Mouse (Mus musculus) lung, embryonic 14.5 days (tissue): ENCODE data around the gene Olfr113. TPM values are rescaled to one million over a fixed set of nuclear protein-coding genes. Genes with fewer than 3 reads are reported as not detected.
"Not testable (repeated sequence)": the region's sequence is repeated elsewhere in the genome, so short reads cannot be mapped to it uniquely, and the experiment has no call there.

ENCODE experiments used
- ATAC-seq: fragments of 200-750 bp; cut with Nextera tagmentation; 2 replicates; pipeline ENCODE4 v1.8.0; 2017; ENCODE audit warnings: mild to moderate bottlenecking, moderate TSS enrichment, moderate library complexity; ENCODE audit not compliant: insufficient read depth
- DNase-seq: peaks from one replicate; pipeline ENCODE4 v3.0.0-alpha.2; 2015
- H3K27ac ChIP-seq: fragments of 300-500 bp; sonication (generic); 2 replicates; pipeline ENCODE4 v1.5.1; 2014; ENCODE audit warnings: low read depth, mild to moderate bottlenecking, moderate library complexity
- H3K27me3 ChIP-seq: fragments of 300-500 bp; sonication (generic); 2 replicates; pipeline ENCODE4 v1.6.1; 2014; ENCODE audit warnings: low read length, control low read depth; ENCODE audit not compliant: insufficient read depth
- H3K36me3 ChIP-seq: fragments of 300-500 bp; sonication (generic); 2 replicates; pipeline ENCODE4 v1.6.1; 2014; ENCODE audit warnings: control low read depth; ENCODE audit not compliant: insufficient read depth
- H3K4me1 ChIP-seq: fragments of 300-500 bp; sonication (generic); 2 replicates; pipeline ENCODE4 v1.6.1; 2014; ENCODE audit warnings: antibody characterized with exemption, control low read depth; ENCODE audit not compliant: insufficient read depth
- H3K4me2 ChIP-seq: fragments of 300-500 bp; sonication (generic); 2 replicates; pipeline ENCODE4 v1.6.1; 2014; ENCODE audit warnings: mild to moderate bottlenecking
- H3K4me3 ChIP-seq: fragments of 300-500 bp; sonication (generic); 2 replicates; pipeline ENCODE4 v1.5.1; 2014; ENCODE audit warnings: low read depth, low read length
- H3K9ac ChIP-seq: fragments of 300-500 bp; sonication (generic); 2 replicates; pipeline ENCODE4 v1.6.1; 2014
- H3K9me3 ChIP-seq: fragments of 300-500 bp; sonication (generic); 2 replicates; pipeline ENCODE4 v1.6.1; 2016; ENCODE audit warnings: low read depth, low read length, control low read depth
- CTCF ChIP-seq: IDR thresholded peaks from 2 replicates; pipeline ENCODE4 v1.5.1; 2016; ENCODE audit warnings: antibody characterized with exemption, low read depth
- WGBS: fragments of 180-500 bp; shearing (Covaris S2); extraction: QIAGEN DNeasy Blood & Tissue Kit; methylation state at CpG from one replicate; pipeline ENCODE4 v1.1.7; 2014; 5-methylcytosine and 5-hydroxymethylcytosine counted together
- polyA plus RNA-seq: library from polyadenylated mRNA; unstranded; fragments of >200 nt; fragmentation: Nextera tagmentation; extraction: Ambion mirVana; gene quantifications from 2 replicates; pipeline ENCODE4 v1.2.1, GENCODE M21; 2014

Olfr113 gene
- polyA plus RNA-seq, 1 experiment from 2014 or later = not detected

DNA sequence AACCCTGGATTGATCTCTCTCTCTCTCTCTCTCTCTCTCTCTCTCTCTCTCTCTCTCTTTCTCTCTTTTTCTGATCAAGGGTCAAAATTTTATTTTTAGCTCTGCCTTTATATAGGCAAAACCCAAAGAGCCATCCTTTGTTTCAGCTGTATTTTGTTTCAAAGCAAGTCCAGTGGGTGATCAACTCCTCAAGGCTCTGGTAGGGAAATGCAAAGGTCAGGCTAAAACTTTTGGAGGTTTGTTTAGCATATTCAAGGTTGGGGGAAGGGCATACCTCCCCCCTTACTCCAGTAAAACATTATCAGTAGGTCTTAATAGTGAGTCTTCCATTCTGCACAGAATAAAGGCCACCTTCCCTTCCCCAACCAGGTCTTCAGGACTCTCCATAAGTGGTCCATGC lies 42.3 kb downstream of the Olfr113 start:
- H3K4me3 ChIP-seq = no peak overlapping the region
- H3K9me3 ChIP-seq = no peaks in the 10 kb centered on the region
- no peak overlapping the region for H3K27ac ChIP-seq
- H3K4me1 ChIP-seq = no peaks in the 10 kb centered on the region
- no peak overlapping the region for H3K4me2 ChIP-seq
- DNase-seq = no peak
- no peaks in the 10 kb centered on the region for H3K36me3 ChIP-seq
- no peak overlapping the region for H3K9ac ChIP-seq
- H3K27me3 ChIP-seq = no peaks in the 10 kb centered on the region
- no peak for TF ChIP-seq CTCF
- ATAC-seq = no peak

DNA sequence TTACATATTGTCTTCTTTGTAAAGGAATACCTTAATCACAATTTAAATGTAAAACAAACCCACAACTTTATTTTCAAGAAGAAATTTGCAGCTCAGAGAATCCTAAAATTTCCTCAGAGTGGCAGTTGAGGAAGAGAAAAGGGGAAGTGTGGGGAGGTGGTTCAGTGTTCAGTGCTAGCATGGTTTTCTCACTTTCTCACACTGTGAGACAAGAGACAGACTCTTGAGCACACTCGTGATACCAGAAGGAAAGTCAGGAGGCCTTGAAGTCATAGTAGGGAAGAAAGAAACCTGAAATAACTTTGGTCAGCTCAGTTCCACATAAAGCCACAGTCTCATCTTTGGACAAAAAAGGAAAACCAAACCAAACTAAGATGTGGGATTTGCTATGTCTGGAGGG lies 52.0 kb downstream of the Olfr113 start:
- H3K4me1 ChIP-seq, H3K4me3 ChIP-seq, DNase-seq, H3K9me3 ChIP-seq, H3K27ac ChIP-seq, H3K36me3 ChIP-seq, H3K4me2 ChIP-seq, H3K9ac ChIP-seq, H3K27me3 ChIP-seq, ATAC-seq: not testable (repeated sequence)
- WGBS = 46% methylated on average over 1 of the region's 1 CpGs

DNA sequence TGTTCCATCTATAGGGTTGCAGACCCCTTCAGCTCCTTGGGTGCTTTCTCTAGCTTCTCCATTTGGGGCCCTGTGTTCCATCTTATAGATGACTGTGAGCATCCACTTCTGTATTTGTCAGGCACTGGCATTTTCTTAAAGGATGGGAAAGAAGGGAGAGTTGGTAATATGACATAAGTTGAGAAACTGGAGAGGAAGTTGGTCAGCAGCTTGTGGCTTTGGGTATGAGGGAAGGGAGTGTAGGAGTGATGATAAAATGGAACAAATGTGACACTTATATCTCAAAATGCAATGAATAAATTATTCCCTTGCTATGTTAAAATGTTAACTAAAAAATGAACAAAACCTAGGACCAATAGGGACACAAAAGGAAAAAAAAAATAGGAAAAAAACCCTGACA lies 52.9 kb downstream of the Olfr113 start:
- not testable (repeated sequence) for H3K9me3 ChIP-seq, H3K4me2 ChIP-seq, H3K27ac ChIP-seq, DNase-seq, H3K36me3 ChIP-seq, H3K27me3 ChIP-seq, ATAC-seq, H3K4me1 ChIP-seq, H3K9ac ChIP-seq, H3K4me3 ChIP-seq

Other genes with a start within 250 kb of the Olfr113 start
- gene Olfr103, start 238.0 kb downstream of the Olfr113 start, polyA plus RNA-seq = not detected in 2 replicates
- gene Olfr104-ps, start 218.1 kb downstream of the Olfr113 start, polyA plus RNA-seq = not detected in 2 replicates
- gene Olfr105-ps, start 198.6 kb downstream of the Olfr113 start, polyA plus RNA-seq = not detected in 2 replicates
- gene Olfr106-ps, start 187.3 kb downstream of the Olfr113 start, polyA plus RNA-seq = not detected in 2 replicates
- gene Olfr107, start 178.4 kb downstream of the Olfr113 start, polyA plus RNA-seq = not detected in 2 replicates
- gene Olfr108, start 132.2 kb downstream of the Olfr113 start, polyA plus RNA-seq = not detected in 2 replicates
- not detected in 2 replicates for gene Olfr109, start 118.7 kb downstream of the Olfr113 start, polyA plus RNA-seq
- not detected in 2 replicates for gene H2-M2, start 94.1 kb downstream of the Olfr113 start, polyA plus RNA-seq
- not detected in 2 replicates for gene Olfr110, start 85.2 kb downstream of the Olfr113 start, polyA plus RNA-seq
- gene Olfr111, start 69.6 kb downstream of the Olfr113 start, polyA plus RNA-seq = not detected in 2 replicates
- gene Olfr112, start 8.2 kb downstream of the Olfr113 start, polyA plus RNA-seq = not detected in 2 replicates
- gene Olfr114, start 15.1 kb upstream of the Olfr113 start, polyA plus RNA-seq = not detected in 2 replicates
- not detected in 2 replicates for gene Olfr115, start 49.4 kb upstream of the Olfr113 start, polyA plus RNA-seq
- not detected in 2 replicates for gene Olfr116, start 49.5 kb upstream of the Olfr113 start, polyA plus RNA-seq
- not detected in 2 replicates for gene Olfr117, start 86.1 kb upstream of the Olfr113 start, polyA plus RNA-seq
- not detected in 2 replicates for gene Olfr118, start 89.3 kb upstream of the Olfr113 start, polyA plus RNA-seq
- gene Olfr119, start 118.9 kb upstream of the Olfr113 start, polyA plus RNA-seq = not detected in 2 replicates
- gene Olfr120, start 144.1 kb upstream of the Olfr113 start, polyA plus RNA-seq = not detected in 2 replicates
- gene Olfr121, start 171.2 kb upstream of the Olfr113 start, polyA plus RNA-seq = not detected in 2 replicates
- not detected in 2 replicates for gene Olfr122, start 190.9 kb upstream of the Olfr113 start, polyA plus RNA-seq
- gene Olfr123, start 215.9 kb upstream of the Olfr113 start, polyA plus RNA-seq = not detected in 2 replicates
- gene Olfr124, start 222.2 kb upstream of the Olfr113 start, polyA plus RNA-seq = not detected in 2 replicates